8 mouse cellular contexts compared by ENCODE assay signal in genomic region chr10:43451848-43452662, GRCm38 (mm10). TPM values are rescaled to one million over a fixed set of nuclear protein-coding genes. Genes with fewer than 3 reads are reported as not detected.
A peak's percentile ranks its signal among the peaks of the same experiment; 100 is the strongest.
DNase-seq lines count a peak whose midpoint lies in the region; ATAC-seq and TF ChIP-seq lines count a peak whose summit lies in the region.

No protein-coding gene starts in this region.

- no peaks in the 10 kb centered on the region for H3K4me1 ChIP-seq in cortical plate, adult 2 months (ENCODE audit: control insufficient read depth, insufficient read depth, low read length)

- H3K27ac ChIP-seq in cortical plate, adult 2 months (ENCODE audit: insufficient read depth, low read length): no peak overlapping the region

- TF ChIP-seq POLR2A in cortical plate, adult 2 months (IDR thresholded peaks at IDR 0.05; ENCODE audit: extremely low read depth, insufficient read depth, low read length): no peak

- DNase-seq in gastrocnemius, adult 8-10 months (ENCODE audit: low spot score in 2 of 2): peak; percentile 65
- peak; percentile 66 for DNase-seq in induced T-regulatory cell, adult 2 months (ENCODE audit: low read depth)
- peak; percentile 40 to 67 for DNase-seq in left cerebral cortex, adult 8-10 months (ENCODE audit: low spot score in 2 of 2)
- peak; percentile 85 to 89 for DNase-seq in right cerebral cortex, postnatal 10 days (ENCODE audit: low spot score in 2 of 2)
- peak; percentile 47 to 60 for DNase-seq in urinary bladder, postnatal 36 days (ENCODE audit: low spot score in 2 of 2)

- ATAC-seq in activated CD4-positive, CD25-positive, alpha-beta regulatory T cell, adult 4 months: peak; percentile 75
- peak; percentile 49 for ATAC-seq in megakaryocyte, adult 5-6 weeks (ENCODE audit: poor library complexity, severe bottlenecking)

- H3K4me3 ChIP-seq in cortical plate, adult 2 months (ENCODE audit: insufficient read depth, low read length): no peak overlapping the region

- TF ChIP-seq CTCF in cortical plate, adult 2 months (IDR thresholded peaks at IDR 0.05; ENCODE audit: extremely low read depth, insufficient read depth, low read length): peak; percentile 63

RNA-seq across cellular contexts. Expression of gene Bend3, which starts 26.6 kb away (rescaled TPM):
- 1 to 10 TPM; 1.0 to 1.5 TPM for polyA plus RNA-seq in activated CD4-positive, CD25-positive, alpha-beta regulatory T cell, adult 4 months (2017; shearing (Covaris generic))
- 4.3 and 5.1 TPM in 2 replicates for polyA plus RNA-seq in cortical plate, adult 2 months (2012; rRNA removed)
- 1 to 10 TPM; 4.2 to 5.6 (median 4.9) TPM for total RNA-seq in gastrocnemius, adult 8-10 months (2022)
- 1 to 10 TPM; 4.6 to 6.6 (median 4.7) TPM for total RNA-seq in left cerebral cortex, adult 8-10 months (2022)
- 1.5 and 2.4 TPM in 2 replicates for total RNA-seq in megakaryocyte, adult 5-6 weeks (2015)
- total RNA-seq in megakaryocyte, adult 5-6 weeks (2017): 0.84 and 1.1 TPM in 2 replicates
